Mouse (Mus musculus) MEL (cell line): ENCODE data around the gene A130010J15Rik.

Source experiments
- BHLHE40 ChIP-seq: IDR thresholded peaks from 2 replicates; pipeline ENCODE4 v1.6.1; 2012; ENCODE audit warnings: low read depth, mild to moderate bottlenecking, inconsistent platforms, low read length, improper control_type of control experiment, borderline replicate concordance
- CHD1 ChIP-seq: IDR thresholded peaks from 2 replicates; pipeline ENCODE4 v1.6.1; 2012; ENCODE audit warnings: low read depth, mild to moderate bottlenecking, inconsistent platforms, low read length, improper control_type of control experiment
- CTCF ChIP-seq, 3 experiments: IDR thresholded peaks in 2 of 3; conservative IDR thresholded peaks in 1 of 3; 2 replicates each; pipeline ENCODE4 v1.5.1; 2011 to 2012; ENCODE audit warnings: low read length in 3 of 3, low read depth in 2 of 3, mild to moderate bottlenecking in 2 of 3, improper control_type of control experiment in 1 of 3, inconsistent platforms in 1 of 3, mixed read lengths in 1 of 3, moderate library complexity in 1 of 3; ENCODE audit not compliant: control insufficient read depth in 1 of 3, insufficient read depth in 1 of 3, poor library complexity in 1 of 3, severe bottlenecking in 1 of 3
- EP300 ChIP-seq, 2 experiments: IDR thresholded peaks; 2 replicates each; pipeline ENCODE4 v1.6.1; 2011; ENCODE audit warnings: improper control_type of control experiment in 2 of 2, low read length in 2 of 2, low read depth in 1 of 2, mild to moderate bottlenecking in 1 of 2
- KAT2A ChIP-seq: conservative IDR thresholded peaks from 2 replicates; pipeline ENCODE4 v1.6.1; 2012; ENCODE audit warnings: low read depth, low read length, improper control_type of control experiment, inconsistent platforms
- POLR2AphosphoS2 ChIP-seq: IDR thresholded peaks from 2 replicates; pipeline ENCODE4 v1.6.1; 2011; ENCODE audit warnings: low read length, improper control_type of control experiment
- POLR2AphosphoS5 ChIP-seq: IDR thresholded peaks from 2 replicates; pipeline ENCODE4 v1.6.1; 2012; ENCODE audit warnings: low read depth, borderline replicate concordance, mild to moderate bottlenecking, inconsistent platforms, low read length, moderate library complexity, mixed read lengths
- ZNF384 ChIP-seq: IDR thresholded peaks from 2 replicates; pipeline ENCODE4 v1.6.1; 2012; ENCODE audit warnings: low read depth, mild to moderate bottlenecking, inconsistent platforms, low read length, improper control_type of control experiment

- TF ChIP-seq KAT2A (no peak), CTCF (IDR thresholded peaks at IDR 0.05 in 2 of 3, conservative IDR thresholded peaks at IDR 0.05 in 1 of 3; ENCODE audit: control insufficient read depth in 1 of 3, insufficient read depth in 1 of 3, low read depth in 2 of 3, low read length in 3 of 3, poor library complexity in 1 of 3, severe bottlenecking in 1 of 3) (no peak), ZNF384 (no peak), EP300 (IDR thresholded peaks at IDR 0.05; ENCODE audit: low read depth in 1 of 2, low read length in 2 of 2) (no peak), POLR2AphosphoS2 (no peak), CHD1 (no peak), POLR2AphosphoS5 (no peak), BHLHE40 (no peak)
Measured at GRCm38 (mm10) chr1:193189151-193189621, 21.3 kb downstream of the A130010J15Rik start.
